Mouse (Mus musculus) liver, embryonic 14.5 days (tissue): ENCODE data around the gene Elmo2.

Source experiments
- CTCF ChIP-seq: IDR thresholded peaks from 2 replicates; pipeline ENCODE4 v1.5.1; 2016; ENCODE audit warnings: antibody characterized with exemption, low read depth, control low read depth
- EP300 ChIP-seq: IDR thresholded peaks from 2 replicates; pipeline ENCODE4 v1.6.1; 2016; ENCODE audit warnings: antibody characterized with exemption, low read depth

GRCm38 (mm10) chr2:165371066-165371465, 44.8 kb upstream of the Elmo2 start:
- TF ChIP-seq CTCF (no peak), EP300 (no peak)
